Mouse (Mus musculus): ENCODE measurements around the gene Sdc3. TPM values are rescaled to one million over a fixed set of nuclear protein-coding genes. Genes with fewer than 3 reads are reported as not detected.
A peak's percentile ranks its signal among the peaks of the same experiment; 100 is the strongest.

Sdc3 gene
- polyA plus RNA-seq, 1 experiment from 2014 or later = 60.5 TPM

DNA sequence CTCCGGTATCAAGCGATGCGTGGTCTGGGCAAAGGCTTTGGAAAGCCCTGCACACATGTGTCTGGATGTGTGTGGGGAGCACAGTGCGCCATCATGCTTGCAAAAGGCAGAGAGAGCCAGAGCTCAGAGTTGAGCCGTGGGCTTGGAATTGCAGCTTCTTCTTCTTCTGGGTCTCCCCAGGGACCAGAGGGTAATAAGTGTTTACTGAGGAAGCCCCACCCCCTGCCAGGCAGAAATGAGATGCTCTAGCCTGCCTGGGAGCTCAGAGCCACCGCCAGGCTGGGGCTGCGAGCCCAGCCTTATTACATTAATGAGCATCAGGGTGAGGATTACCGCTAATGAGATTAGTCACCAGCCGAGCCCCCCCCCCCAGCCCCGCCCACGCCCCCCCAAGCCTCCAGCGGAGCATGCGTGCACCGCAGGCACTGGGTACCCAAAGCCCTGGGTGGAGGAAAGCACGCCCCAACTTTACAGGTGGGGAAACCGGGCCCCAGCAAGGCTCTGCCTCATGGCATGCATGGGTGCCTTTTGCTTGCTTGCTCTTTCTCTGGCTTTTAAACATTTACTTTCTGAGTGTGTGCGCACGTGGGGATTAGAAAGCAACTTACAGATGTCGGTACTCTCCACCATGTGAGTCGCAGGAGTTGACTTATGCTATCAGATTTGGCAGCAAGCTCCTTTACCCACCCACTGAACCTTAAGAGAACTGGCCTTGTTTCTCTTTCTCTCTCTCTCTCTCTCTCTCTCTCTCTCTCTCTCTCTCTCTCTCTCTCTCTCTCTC is 44.1 kb downstream of the Sdc3 start:
- no peak overlapping the region for H3K4me3 ChIP-seq
- WGBS = 16% methylated on average over 19 of the region's 20 CpGs
- peak overlapping the region; percentile 67 for H3K27ac ChIP-seq
- peaks cover 54% of the 10 kb centered on the region for H3K4me1 ChIP-seq
- H3K4me2 ChIP-seq (replicated peaks) = peak overlapping the region; percentile 37
- no peaks in the 10 kb centered on the region for H3K36me3 ChIP-seq
- no peak overlapping the region; the same call in 1 of the 2 replicates for H3K9ac ChIP-seq
- no peaks in the 10 kb centered on the region for H3K9me3 ChIP-seq (replicated peaks)
- peak; percentile 81 for ATAC-seq (ENCODE audit: low FRiP score)
- peaks cover 10% of the 10 kb centered on the region for H3K27me3 ChIP-seq

DNA sequence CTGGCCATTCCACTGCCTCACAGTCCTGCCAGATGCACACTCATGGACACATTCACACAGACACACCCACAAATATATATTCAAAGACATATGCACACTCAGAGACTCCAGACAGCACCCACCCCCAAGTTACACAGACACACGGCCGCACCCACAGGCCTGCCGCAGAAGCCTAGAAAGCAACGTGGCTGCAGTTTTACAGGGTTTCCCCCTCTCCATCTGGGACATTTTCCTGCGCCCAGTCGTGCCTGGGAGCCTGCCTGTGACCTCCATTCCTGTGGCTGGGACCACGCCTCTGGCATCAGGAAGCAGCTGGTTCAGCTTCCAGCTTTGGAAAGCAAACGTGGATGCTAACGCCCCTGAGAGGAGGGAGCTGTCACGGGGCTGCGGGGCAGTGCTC is 46.2 kb downstream of the Sdc3 start:
- no peaks in the 10 kb centered on the region for H3K36me3 ChIP-seq
- peaks cover 15% of the 10 kb centered on the region for H3K27me3 ChIP-seq
- H3K4me2 ChIP-seq (replicated peaks) = no peak overlapping the region
- peaks cover 56% of the 10 kb centered on the region for H3K4me1 ChIP-seq
- 36% methylated on average over 11 of the region's 11 CpGs for WGBS
- no peak overlapping the region for H3K27ac ChIP-seq
- no peak for ATAC-seq (ENCODE audit: low FRiP score)
- no peaks in the 10 kb centered on the region for H3K9me3 ChIP-seq (replicated peaks)
- H3K4me3 ChIP-seq = no peak overlapping the region
- H3K9ac ChIP-seq = no peak overlapping the region

DNA sequence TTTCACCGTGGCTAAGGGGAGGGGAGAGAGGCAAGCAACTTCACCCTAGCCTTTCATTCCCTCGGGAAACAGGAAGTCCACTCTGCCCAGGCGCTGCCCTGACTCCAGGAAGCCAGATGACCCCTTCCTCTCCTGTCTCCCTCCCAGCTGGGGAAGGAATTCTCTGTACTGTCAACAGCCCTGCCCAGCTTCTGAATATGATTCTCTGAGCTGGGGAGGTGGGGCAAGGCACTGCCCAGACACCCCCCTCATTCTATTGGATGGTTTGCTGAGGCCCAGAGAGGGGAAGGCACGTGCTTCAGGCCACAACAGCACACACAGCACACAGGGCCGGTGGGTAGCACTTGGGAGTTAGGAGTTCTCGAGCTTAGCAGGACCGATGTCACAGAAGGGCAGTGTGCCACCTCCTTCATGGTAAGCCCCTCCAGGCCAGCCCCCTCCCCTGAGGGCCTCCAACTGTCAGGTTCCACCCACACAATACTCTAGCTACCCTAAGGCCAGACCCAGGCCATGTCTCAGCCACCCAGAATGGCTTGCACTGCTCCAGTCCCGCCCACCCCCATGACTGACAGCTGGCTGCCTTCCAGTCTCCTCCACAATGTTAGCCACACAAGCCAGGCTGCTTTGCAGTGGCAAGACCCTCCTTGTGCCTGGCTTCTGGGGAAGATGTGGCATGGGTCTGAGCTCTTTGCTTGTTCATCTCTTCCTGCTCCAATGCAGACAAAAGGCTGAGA is 48.9 kb downstream of the Sdc3 start:
- 0 out of 2 replicates have a peak overlapping the region, but pooled peaks have one; percentile 30 for H3K27ac ChIP-seq

DNA sequence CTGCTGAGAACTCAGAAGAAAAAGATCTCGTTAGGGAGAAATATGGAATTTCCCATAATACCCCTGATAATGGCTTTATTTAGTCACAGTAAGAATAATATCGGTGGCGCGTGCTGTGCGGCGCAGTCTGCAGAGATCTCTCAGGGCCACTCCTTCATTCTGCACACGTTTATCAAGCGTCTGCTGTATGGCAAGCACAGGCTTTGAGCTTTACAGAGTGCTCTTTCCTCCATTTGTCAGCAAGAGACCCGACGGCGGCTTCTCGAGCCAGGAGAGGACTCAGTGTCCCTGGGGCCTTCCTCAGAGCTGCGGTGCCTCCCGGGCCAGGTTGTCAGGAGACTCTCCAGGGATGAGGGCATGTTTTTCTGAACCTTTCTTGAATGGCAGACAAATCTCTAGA is 56.5 kb downstream of the Sdc3 start:
- H3K4me2 ChIP-seq (replicated peaks) = no peak overlapping the region
- no peak overlapping the region for H3K9ac ChIP-seq
- no peaks in the 10 kb centered on the region for H3K4me1 ChIP-seq
- H3K36me3 ChIP-seq = no peaks in the 10 kb centered on the region
- H3K9me3 ChIP-seq (replicated peaks) = no peaks in the 10 kb centered on the region
- H3K27ac ChIP-seq = 0 out of 2 replicates have a peak overlapping the region, but pooled peaks have one; percentile 2
- no peak overlapping the region for H3K4me3 ChIP-seq
- WGBS = 78% methylated on average over 14 of the region's 14 CpGs
- H3K27me3 ChIP-seq = no peaks in the 10 kb centered on the region
- ATAC-seq (ENCODE audit: low FRiP score) = no peak

More for the DNA sequence above, 48.9 kb downstream of the Sdc3 start:
- H3K27me3 ChIP-seq = peaks cover 15% of the 10 kb centered on the region
- peaks cover 45% of the 10 kb centered on the region for H3K4me1 ChIP-seq
- H3K36me3 ChIP-seq = no peaks in the 10 kb centered on the region
- peak overlapping the region; percentile 11; the same call in 1 of the 2 replicates for H3K4me2 ChIP-seq (replicated peaks)
- 56% methylated on average over 8 of the region's 8 CpGs for WGBS
- no peak overlapping the region for H3K4me3 ChIP-seq
- no peak overlapping the region for H3K9ac ChIP-seq
- ATAC-seq (ENCODE audit: low FRiP score) = peak; percentile 64
- H3K9me3 ChIP-seq (replicated peaks) = no peaks in the 10 kb centered on the region

DNA sequence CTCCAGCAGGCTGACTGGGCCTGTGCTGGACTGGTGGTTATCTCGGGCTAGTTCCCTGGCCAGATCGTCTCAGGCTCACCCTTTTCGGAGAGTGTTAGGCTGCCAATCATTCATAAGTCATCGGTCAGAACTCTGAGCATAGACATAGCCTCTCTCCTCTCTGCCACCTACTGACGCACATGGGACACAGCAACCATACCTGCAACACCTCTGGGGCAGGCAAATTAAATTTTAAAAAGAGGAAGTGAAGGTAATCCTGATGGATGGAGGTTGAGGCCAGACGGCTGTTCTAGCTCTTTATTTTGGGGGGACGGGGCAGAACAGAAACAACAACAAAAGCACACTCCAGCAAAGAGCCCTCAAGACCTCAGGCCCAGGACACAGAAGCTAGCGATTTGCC is 65.3 kb downstream of the Sdc3 start:
- H3K27me3 ChIP-seq = peaks cover 27% of the 10 kb centered on the region
- no peak overlapping the region for H3K9ac ChIP-seq
- no peak overlapping the region for H3K27ac ChIP-seq
- no peak overlapping the region for H3K4me2 ChIP-seq (replicated peaks)
- H3K36me3 ChIP-seq = no peaks in the 10 kb centered on the region
- ATAC-seq (ENCODE audit: low FRiP score) = no peak
- H3K4me1 ChIP-seq = peaks cover 15% of the 10 kb centered on the region
- WGBS = 74% methylated on average over 8 of the region's 8 CpGs
- no peaks in the 10 kb centered on the region for H3K9me3 ChIP-seq (replicated peaks)
- no peak overlapping the region for H3K4me3 ChIP-seq

DNA sequence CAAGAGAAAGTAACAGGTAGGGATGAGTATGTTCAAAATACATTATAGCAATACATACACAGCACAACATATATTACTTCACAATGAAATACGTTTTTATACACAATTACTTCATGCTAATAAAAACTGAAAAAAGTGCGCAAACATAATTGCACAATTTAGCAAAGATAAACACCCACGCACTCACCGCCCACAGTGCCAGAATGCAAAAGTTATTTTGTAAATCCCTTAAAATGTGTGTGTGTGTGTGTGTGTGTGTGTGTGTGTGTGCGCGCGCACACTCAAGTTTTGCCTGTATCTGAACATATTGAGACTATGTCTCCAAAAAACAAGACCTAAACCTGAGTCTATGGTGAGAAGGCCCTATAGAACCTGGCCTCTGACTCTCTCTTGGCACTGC is 66.5 kb downstream of the Sdc3 start:
- WGBS = 95% methylated on average over 7 of the region's 7 CpGs
- H3K9me3 ChIP-seq (replicated peaks) = no peaks in the 10 kb centered on the region
- no peak overlapping the region for H3K4me3 ChIP-seq
- H3K9ac ChIP-seq = no peak overlapping the region
- H3K27ac ChIP-seq = no peak overlapping the region
- H3K4me2 ChIP-seq (replicated peaks) = no peak overlapping the region
- H3K36me3 ChIP-seq = no peaks in the 10 kb centered on the region
- peaks cover 15% of the 10 kb centered on the region for H3K4me1 ChIP-seq
- no peak for ATAC-seq (ENCODE audit: low FRiP score)
- peaks cover 38% of the 10 kb centered on the region for H3K27me3 ChIP-seq

DNA sequence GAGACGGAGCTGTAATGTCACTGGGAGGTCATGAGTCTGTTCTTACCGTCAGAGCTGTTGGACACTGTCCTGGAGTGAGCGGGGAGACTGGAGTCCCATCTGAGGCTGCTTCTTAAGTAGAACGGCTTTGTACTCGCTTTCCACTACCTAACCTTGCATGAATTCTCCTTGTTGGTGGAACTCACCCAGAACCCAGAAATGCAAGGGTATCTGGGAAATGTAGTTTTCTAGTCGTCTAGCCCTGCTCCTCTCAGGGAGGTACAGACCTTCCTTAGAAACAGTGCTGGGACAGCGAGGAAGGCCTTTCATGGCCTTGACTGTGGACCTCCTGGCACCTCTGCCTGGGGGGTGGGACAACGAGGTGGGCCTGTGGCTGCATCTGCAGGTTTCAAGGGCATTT is 67.1 kb downstream of the Sdc3 start:
- ATAC-seq (ENCODE audit: low FRiP score) = no peak

DNA sequence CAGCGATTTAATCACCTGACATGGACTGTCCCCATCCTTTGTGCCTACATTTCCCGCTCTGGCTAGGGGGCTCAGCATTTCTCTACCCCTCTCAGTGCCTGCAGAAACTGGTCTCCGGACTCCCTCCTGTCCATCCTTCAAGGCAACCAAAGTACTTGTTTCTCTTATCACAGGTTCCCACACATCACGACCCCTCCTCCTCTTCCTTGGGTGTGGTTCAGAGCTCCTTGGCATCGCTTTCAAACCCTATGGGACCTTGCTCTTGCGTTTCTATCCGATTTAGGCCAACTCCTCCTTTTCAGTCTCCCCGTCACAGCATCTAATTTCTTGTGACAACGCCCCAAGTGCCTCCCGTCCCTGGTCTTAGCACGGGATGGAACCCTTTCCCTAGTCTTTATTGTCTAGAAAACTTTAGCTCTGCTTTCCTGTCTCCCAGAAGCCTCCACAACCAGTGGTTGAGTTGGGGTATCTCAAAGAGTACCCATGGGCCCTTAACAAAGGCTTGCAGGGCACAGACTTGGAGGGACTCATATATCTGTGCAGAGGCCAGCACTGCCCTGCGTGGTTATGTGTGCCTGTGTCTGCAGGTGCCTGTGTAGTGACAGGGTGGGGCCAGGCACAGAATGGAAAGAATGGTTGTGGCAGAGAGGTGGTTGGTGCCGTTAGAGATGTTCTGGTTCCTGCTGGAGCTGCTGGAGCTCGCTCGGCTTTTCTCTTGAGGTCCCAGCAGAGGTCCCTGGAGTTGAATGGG is 68.7 kb downstream of the Sdc3 start:
- Histone ChIP-seq H3K4me2 (replicated peaks) (peak overlapping the region; percentile 48), H3K9me3 (replicated peaks) (no peaks in the 10 kb centered on the region), H3K27ac (peak overlapping the region; percentile 13; the same call in 1 of the 2 replicates), H3K4me3 (peak overlapping the region; percentile 25), H3K36me3 (no peaks in the 10 kb centered on the region), H3K9ac (no peak overlapping the region), H3K4me1 (peaks cover 30% of the 10 kb centered on the region), H3K27me3 (peaks cover 40% of the 10 kb centered on the region)
- 57% methylated on average over 15 of the region's 15 CpGs for WGBS
- ATAC-seq (ENCODE audit: low FRiP score) = peak; percentile 50

More for the DNA sequence above, 67.1 kb downstream of the Sdc3 start:
- H3K27me3 ChIP-seq = peaks cover 40% of the 10 kb centered on the region
- WGBS = 65% methylated on average over 8 of the region's 8 CpGs
- peaks cover 15% of the 10 kb centered on the region for H3K4me1 ChIP-seq
- no peaks in the 10 kb centered on the region for H3K36me3 ChIP-seq
- H3K4me2 ChIP-seq (replicated peaks) = no peak overlapping the region
- no peak overlapping the region for H3K27ac ChIP-seq
- no peaks in the 10 kb centered on the region for H3K9me3 ChIP-seq (replicated peaks)
- H3K9ac ChIP-seq = no peak overlapping the region
- H3K4me3 ChIP-seq = no peak overlapping the region

DNA sequence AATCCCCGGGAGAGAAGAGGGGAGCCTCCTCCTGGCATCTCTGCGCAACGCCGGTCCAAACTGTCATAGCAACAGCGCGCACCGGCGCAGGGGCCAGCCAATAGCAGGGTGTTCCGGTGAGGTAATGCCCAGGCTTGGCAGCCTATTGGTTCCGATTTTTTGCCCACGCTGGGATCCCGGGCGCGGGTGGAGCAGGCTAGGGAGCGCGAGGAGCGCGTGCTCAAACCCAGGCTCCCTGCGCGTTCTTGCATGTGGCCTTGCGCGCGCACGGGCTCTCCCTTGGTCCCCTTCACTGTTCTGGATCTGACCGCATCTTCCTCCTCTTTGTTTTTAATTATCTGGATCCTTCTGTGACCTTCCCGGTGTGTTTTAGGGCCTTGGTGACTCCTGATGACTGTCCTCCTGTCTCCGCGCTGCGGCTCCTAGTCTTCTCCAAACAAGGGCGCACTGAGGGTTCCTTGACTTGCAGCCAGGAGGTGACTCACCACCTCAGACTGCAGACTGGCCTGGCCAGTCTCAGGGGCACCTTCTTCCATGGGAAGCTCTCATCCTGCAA is 69.4 kb downstream of the Sdc3 start:
- 2% methylated on average over 30 of the region's 30 CpGs for WGBS
- Histone ChIP-seq H3K4me3 (peak overlapping the region; percentile 25), H3K36me3 (no peaks in the 10 kb centered on the region), H3K4me2 (replicated peaks) (peak overlapping the region; percentile 48), H3K9me3 (replicated peaks) (no peaks in the 10 kb centered on the region), H3K27me3 (peaks cover 45% of the 10 kb centered on the region), H3K27ac (no peak overlapping the region), H3K9ac (no peak overlapping the region; the same call in 1 of the 2 replicates), H3K4me1 (peaks cover 37% of the 10 kb centered on the region)
- ATAC-seq (ENCODE audit: low FRiP score) = peak; percentile 73

DNA sequence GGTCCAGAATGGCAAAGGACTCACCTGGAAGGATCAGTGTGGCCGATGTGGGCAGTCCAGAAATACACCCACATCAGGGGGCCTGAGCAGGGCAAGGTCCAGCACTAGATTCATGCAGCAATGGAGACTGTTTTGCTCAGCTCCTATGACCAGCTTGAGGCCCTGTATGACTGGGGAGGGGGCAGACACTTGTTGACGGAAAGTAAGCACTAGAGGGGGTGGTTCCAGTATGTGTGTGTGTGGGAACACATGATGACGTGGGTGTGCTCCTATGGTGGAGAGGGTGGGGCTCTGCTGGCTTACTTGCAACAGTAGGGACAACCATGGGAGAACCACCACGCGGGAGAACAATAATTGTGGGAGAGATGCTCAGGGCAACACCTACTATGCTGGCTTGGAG is 70.2 kb downstream of the Sdc3 start:
- peaks cover 37% of the 10 kb centered on the region for H3K4me1 ChIP-seq
- no peak overlapping the region for H3K27ac ChIP-seq
- H3K4me3 ChIP-seq = no peak overlapping the region
- H3K4me2 ChIP-seq (replicated peaks) = no peak overlapping the region
- H3K27me3 ChIP-seq = peaks cover 53% of the 10 kb centered on the region
- ATAC-seq (ENCODE audit: low FRiP score) = no peak
- no peaks in the 10 kb centered on the region for H3K36me3 ChIP-seq
- H3K9me3 ChIP-seq (replicated peaks) = no peaks in the 10 kb centered on the region
- no peak overlapping the region for H3K9ac ChIP-seq
- WGBS = 86% methylated on average over 5 of the region's 5 CpGs

DNA sequence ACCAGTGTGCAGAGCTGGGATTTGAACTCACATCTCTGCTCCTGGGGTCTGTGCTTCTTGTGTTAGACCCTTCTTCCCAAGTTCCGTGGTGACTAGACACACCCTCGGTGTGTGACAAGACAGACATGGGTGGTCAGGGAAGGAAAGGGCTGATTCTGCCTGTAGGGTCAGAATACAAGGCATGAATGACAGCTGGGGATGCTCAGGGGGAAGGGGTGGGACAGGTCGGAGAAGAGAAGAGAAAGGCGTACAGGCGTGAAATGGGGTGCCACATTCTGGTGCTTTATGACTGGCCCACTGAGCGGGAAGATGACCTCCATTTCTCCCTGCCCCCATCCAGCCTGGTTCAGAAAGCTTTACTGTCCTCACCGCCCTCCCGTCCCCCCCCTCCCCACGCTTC is 73.1 kb downstream of the Sdc3 start:
- H3K9ac ChIP-seq = no peak overlapping the region
- H3K27ac ChIP-seq = peak overlapping the region; percentile 73
- peaks cover 41% of the 10 kb centered on the region for H3K4me1 ChIP-seq
- no peak overlapping the region for H3K4me3 ChIP-seq
- H3K27me3 ChIP-seq = peaks cover 68% of the 10 kb centered on the region
- 13% methylated on average over 6 of the region's 9 CpGs for WGBS
- H3K4me2 ChIP-seq (replicated peaks) = 0 out of 2 replicates have a peak overlapping the region, but pooled peaks have one; percentile 8
- H3K9me3 ChIP-seq (replicated peaks) = no peaks in the 10 kb centered on the region
- peak; percentile 30 for ATAC-seq (ENCODE audit: low FRiP score)
- no peaks in the 10 kb centered on the region for H3K36me3 ChIP-seq

Measured in hindbrain, embryonic 12.5 days (tissue).